Mouse (Mus musculus) forebrain, embryonic 14.5 days (tissue): ENCODE data around the gene Dcaf17. TPM values are rescaled to one million over a fixed set of nuclear protein-coding genes. Genes with fewer than 3 reads are reported as not detected.

ENCODE experiments used
- ATAC-seq: fragments of 200-750 bp; cut with Nextera tagmentation; 2 replicates; pipeline ENCODE4 v1.8.0; 2017; ENCODE audit warnings: mild to moderate bottlenecking, moderate library complexity
- DNase-seq: peaks from one replicate; pipeline ENCODE4 v3.0.0-alpha.2; 2015; ENCODE audit warnings: low spot score
- H3K27ac ChIP-seq: fragments of 300-500 bp; sonication (generic); 2 replicates; pipeline ENCODE4 v1.5.1; 2014; ENCODE audit warnings: low read depth, mild to moderate bottlenecking, control low read depth, low read length, moderate library complexity
- H3K27me3 ChIP-seq: fragments of 300-500 bp; sonication (generic); replicated peaks from 2 replicates; pipeline ENCODE4 v1.6.1; 2014; ENCODE audit warnings: low read length, control low read depth, mixed read lengths; ENCODE audit not compliant: control insufficient read depth, insufficient read depth
- H3K36me3 ChIP-seq: fragments of 300-500 bp; sonication (generic); 2 replicates; pipeline ENCODE4 v1.6.1; 2014; ENCODE audit warnings: low read length, control low read depth; ENCODE audit not compliant: control insufficient read depth, insufficient read depth
- H3K4me1 ChIP-seq: fragments of 300-500 bp; sonication (generic); 2 replicates; pipeline ENCODE4 v1.6.1; 2014; ENCODE audit warnings: antibody characterized with exemption, low read length, control low read depth; ENCODE audit not compliant: control insufficient read depth, insufficient read depth
- H3K4me2 ChIP-seq: fragments of 300-500 bp; sonication (generic); 2 replicates; pipeline ENCODE4 v1.6.1; 2014; ENCODE audit warnings: mild to moderate bottlenecking, control low read depth, low read length
- H3K4me3 ChIP-seq: fragments of 300-500 bp; sonication (generic); 2 replicates; pipeline ENCODE4 v1.5.1; 2014; ENCODE audit warnings: low read depth, low read length, control low read depth
- H3K9ac ChIP-seq: fragments of 300-500 bp; sonication (generic); 2 replicates; pipeline ENCODE4 v1.6.1; 2014; ENCODE audit warnings: mild to moderate bottlenecking, low read length, control low read depth, moderate library complexity
- H3K9me3 ChIP-seq: fragments of 300-500 bp; sonication (generic); replicated peaks from 2 replicates; pipeline ENCODE4 v1.6.1; 2016; ENCODE audit warnings: low read length, control low read depth, mixed read lengths; ENCODE audit not compliant: control insufficient read depth
- WGBS: fragments of 180-500 bp; shearing (Covaris S2); extraction: QIAGEN DNeasy Blood & Tissue Kit; methylation state at CpG from one replicate; pipeline ENCODE4 v1.1.7; 2014; 5-methylcytosine and 5-hydroxymethylcytosine counted together
- polyA plus RNA-seq: library from polyadenylated mRNA; unstranded; fragments of >200 nt; fragmentation: Nextera tagmentation; extraction: Ambion mirVana; gene quantifications from 2 replicates; pipeline ENCODE4 v1.2.1, GENCODE M21; 2014

Gene Dcaf17
- polyA plus RNA-seq, 1 experiment from 2014 or later: 23.6 TPM

- no peak overlapping the region for H3K27ac ChIP-seq
- DNase-seq: no peak
- WGBS: 49% methylated on average over 12 of the region's 12 CpGs
- no peaks in the 10 kb centered on the region for H3K36me3 ChIP-seq
- H3K4me2 ChIP-seq: no peak overlapping the region
- no peaks in the 10 kb centered on the region for H3K9me3 ChIP-seq
- no peak overlapping the region for H3K9ac ChIP-seq
- no peaks in the 10 kb centered on the region for H3K27me3 ChIP-seq
- peaks cover 11% of the 10 kb centered on the region for H3K4me1 ChIP-seq
- no peak for ATAC-seq
- H3K4me3 ChIP-seq: no peak overlapping the region
Observed at GRCm38 (mm10) chr2:71025576-71026315, 29.4 kb upstream of the Dcaf17 start.

GRCm38 (mm10) chr2:71026787-71027186, 28.3 kb upstream of the Dcaf17 start:
- peak; percentile 38 for DNase-seq
- no peak overlapping the region for H3K4me2 ChIP-seq
- H3K27ac ChIP-seq: no peak overlapping the region
- no peak overlapping the region for H3K4me3 ChIP-seq
- no peak for ATAC-seq
- peaks cover 8% of the 10 kb centered on the region for H3K4me1 ChIP-seq
- no peak overlapping the region for H3K9ac ChIP-seq
- no peaks in the 10 kb centered on the region for H3K9me3 ChIP-seq
- no peaks in the 10 kb centered on the region for H3K36me3 ChIP-seq
- H3K27me3 ChIP-seq: no peaks in the 10 kb centered on the region
- WGBS: 49% methylated on average over 5 of the region's 5 CpGs

- H3K27me3 ChIP-seq: no peaks in the 10 kb centered on the region
- no peak overlapping the region for H3K27ac ChIP-seq
- ATAC-seq (no peak), DNase-seq (no peak)
- no peaks in the 10 kb centered on the region for H3K9me3 ChIP-seq
- H3K4me3 ChIP-seq: no peak overlapping the region
- H3K36me3 ChIP-seq: no peaks in the 10 kb centered on the region
- peaks cover 10% of the 10 kb centered on the region for H3K4me1 ChIP-seq
- H3K4me2 ChIP-seq: no peak overlapping the region
- WGBS: over 99% methylated on average over 9 of the region's 9 CpGs
- no peak overlapping the region for H3K9ac ChIP-seq
Observed at GRCm38 (mm10) chr2:71027631-71028030, 27.5 kb upstream of the Dcaf17 start.

- H3K36me3 ChIP-seq: no peaks in the 10 kb centered on the region
- no peak overlapping the region for H3K4me2 ChIP-seq
- H3K4me1 ChIP-seq: peaks cover 28% of the 10 kb centered on the region
- no peaks in the 10 kb centered on the region for H3K9me3 ChIP-seq
- no peak overlapping the region for H3K4me3 ChIP-seq
- DNase-seq (no peak), ATAC-seq (no peak)
- no peak overlapping the region for H3K9ac ChIP-seq
- no peaks in the 10 kb centered on the region for H3K27me3 ChIP-seq
- WGBS: 90% methylated on average over 2 of the region's 2 CpGs
- no peak overlapping the region for H3K27ac ChIP-seq
Observed at GRCm38 (mm10) chr2:71030663-71031062, 24.5 kb upstream of the Dcaf17 start.

- Histone ChIP-seq H3K27ac (peak overlapping the region; percentile 11; the same call in 1 of the 2 replicates), H3K27me3 (no peaks in the 10 kb centered on the region), H3K9me3 (no peaks in the 10 kb centered on the region), H3K4me2 (0 out of 2 replicates have a peak overlapping the region, but pooled peaks have one; percentile 18), H3K4me1 (peaks cover 28% of the 10 kb centered on the region), H3K4me3 (no peak overlapping the region), H3K36me3 (no peaks in the 10 kb centered on the region), H3K9ac (no peak overlapping the region; the same call in 1 of the 2 replicates)
- ATAC-seq: peak; percentile 67
- peak; percentile 66 for DNase-seq
- 58% methylated on average over 18 of the region's 18 CpGs for WGBS
Observed at GRCm38 (mm10) chr2:71031973-71032794, 22.9 kb upstream of the Dcaf17 start.

- no peak for ATAC-seq
- peaks cover 28% of the 10 kb centered on the region for H3K4me1 ChIP-seq
- H3K4me2 ChIP-seq: no peak overlapping the region
- H3K9ac ChIP-seq: no peak overlapping the region
- no peaks in the 10 kb centered on the region for H3K9me3 ChIP-seq
- no peaks in the 10 kb centered on the region for H3K27me3 ChIP-seq
- no peak overlapping the region for H3K4me3 ChIP-seq
- H3K27ac ChIP-seq: 0 out of 2 replicates have a peak overlapping the region, but pooled peaks have one; percentile 9
- H3K36me3 ChIP-seq: no peaks in the 10 kb centered on the region
- DNase-seq: no peak
- 91% methylated on average over 4 of the region's 4 CpGs for WGBS
Observed at GRCm38 (mm10) chr2:71033014-71033413, 22.1 kb upstream of the Dcaf17 start.

- no peak overlapping the region for H3K9ac ChIP-seq
- no peaks in the 10 kb centered on the region for H3K27me3 ChIP-seq
- ATAC-seq: peak; percentile 29; the same call in 1 of the 2 replicates
- 47% methylated on average over 8 of the region's 8 CpGs for whole genome bisulfite sequencing
- H3K9me3 ChIP-seq: no peaks in the 10 kb centered on the region
- H3K4me3 ChIP-seq: no peak overlapping the region
- H3K4me2 ChIP-seq: no peak overlapping the region
- no peaks in the 10 kb centered on the region for H3K36me3 ChIP-seq
- no peak overlapping the region; the same call in 1 of the 2 replicates for H3K27ac ChIP-seq
- DNase-seq: peak; percentile 16
- peaks cover 28% of the 10 kb centered on the region for H3K4me1 ChIP-seq
Observed at GRCm38 (mm10) chr2:71033987-71034386, 21.1 kb upstream of the Dcaf17 start.

- ATAC-seq (no peak), DNase-seq (no peak)
- Histone ChIP-seq H3K4me1 (peaks cover 22% of the 10 kb centered on the region), H3K9me3 (no peaks in the 10 kb centered on the region), H3K4me2 (no peak overlapping the region), H3K27ac (no peak overlapping the region), H3K4me3 (no peak overlapping the region), H3K9ac (no peak overlapping the region), H3K36me3 (no peaks in the 10 kb centered on the region), H3K27me3 (no peaks in the 10 kb centered on the region)
- 85% methylated on average over 6 of the region's 6 CpGs for WGBS
Observed at GRCm38 (mm10) chr2:71037447-71037846, 17.7 kb upstream of the Dcaf17 start.
